Mouse (Mus musculus) adrenal gland, adult 8-10 months (tissue): ENCODE results near the gene Etv2. TPM values are rescaled to one million over a fixed set of nuclear protein-coding genes. Genes with fewer than 3 reads are reported as not detected.

ENCODE experiments used
- DNase-seq: peaks from one replicate; pipeline ENCODE4 v3.0.0; 2022
- total RNA-seq, 4 experiments: library from RNA; stranded (reverse); gene quantifications; 2 replicates each; pipeline ENCODE4 v1.2.4; 2022

The Etv2 gene
- total RNA-seq: not detected

DNA sequence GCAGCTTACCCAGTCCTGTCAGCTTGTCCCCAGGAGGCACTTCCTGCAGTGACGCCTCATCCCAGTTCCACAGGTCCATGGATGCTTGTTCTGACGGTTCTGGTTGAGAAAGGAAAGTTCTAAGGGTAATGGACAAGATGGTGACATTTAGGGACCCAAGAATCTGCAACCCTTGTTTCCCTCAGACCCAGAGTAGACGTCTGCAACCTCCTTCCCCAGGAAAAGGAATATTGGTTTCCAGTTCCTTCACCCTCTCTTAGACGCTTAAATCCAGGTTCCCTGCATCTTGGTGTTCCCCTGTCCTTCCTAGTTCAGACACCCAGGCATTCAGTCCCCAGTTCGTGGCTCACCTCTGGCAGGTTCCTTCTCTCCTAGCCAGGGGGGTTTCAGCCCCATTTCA lies at the start of gene Etv2:
TSS of gene Etv2 (minus strand) at position 101 of the 400 bp plus-strand sequence.
- DNase-seq: no peak

- DNase-seq: no peak
Measured at GRCm38 (mm10) chr7:30683425-30683824, 47.8 kb upstream of the Etv2 start.

- peak; percentile 33 for DNase-seq
Measured at GRCm38 (mm10) chr7:30681897-30682296, 46.2 kb upstream of the Etv2 start.

DNA sequence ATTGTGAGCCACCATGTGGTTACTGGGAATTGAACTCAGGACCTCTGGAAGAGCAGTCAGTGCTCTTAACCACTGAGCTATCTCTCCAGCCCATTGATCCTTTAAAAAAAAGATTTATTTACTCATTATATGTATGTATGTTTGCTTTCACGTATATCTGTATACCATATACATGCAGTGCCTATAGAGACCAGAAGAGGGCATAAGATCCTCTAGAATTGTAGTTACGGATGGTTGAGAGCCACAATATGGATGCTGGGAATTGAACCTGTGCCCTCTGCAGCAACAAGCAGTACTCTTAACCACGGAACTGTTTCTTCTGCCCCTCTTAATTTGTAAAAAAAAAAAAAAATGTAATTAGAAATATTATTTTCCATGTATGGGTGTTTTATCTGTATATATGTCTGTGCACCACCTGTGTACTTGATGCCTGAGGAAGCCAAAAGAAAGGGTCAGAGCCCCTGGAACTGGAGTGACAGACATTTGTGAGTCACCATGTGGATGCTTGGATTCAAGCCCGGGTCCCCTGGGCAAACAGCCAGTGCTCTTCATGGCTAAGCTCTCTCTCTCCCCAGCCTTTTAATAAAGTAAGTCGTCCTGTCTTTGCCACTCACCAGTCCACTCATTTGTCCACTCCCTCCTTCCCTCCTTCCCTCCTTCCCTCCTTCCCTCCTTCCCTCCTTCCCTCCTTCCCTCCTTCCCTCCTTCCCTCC lies 42.8 kb upstream of the Etv2 start:
- peak; percentile 70 for DNase-seq

GRCm38 (mm10) chr7:30671480-30671879 lies 35.8 kb upstream of the Etv2 start, which contains the start of gene Pmis2:
Gene Pmis2, minus strand, starts transcription at chr7:30671605.
- no peak for DNase-seq

DNA sequence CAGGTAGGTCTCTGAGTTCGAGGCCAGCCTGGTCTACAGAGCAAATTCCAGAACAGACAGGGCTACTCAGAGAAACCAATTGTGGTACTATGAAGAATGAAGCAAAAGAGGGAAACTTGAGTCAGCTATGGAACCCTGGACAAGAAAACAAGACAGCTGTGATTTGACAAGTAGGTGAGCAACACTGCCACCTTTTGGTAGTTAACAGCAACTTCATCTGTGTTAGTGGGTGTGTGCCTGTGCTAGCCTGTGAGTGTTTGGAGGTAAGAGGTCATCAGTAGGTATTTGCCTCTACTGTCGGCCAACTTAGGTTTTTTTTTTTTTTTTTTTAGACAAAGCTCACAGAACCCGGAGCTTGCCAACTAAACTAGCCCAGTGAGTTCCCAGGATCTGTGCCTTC lies 33.6 kb upstream of the Etv2 start:
- DNase-seq: no peak

GRCm38 (mm10) chr7:30665321-30665720 lies 29.7 kb upstream of the Etv2 start:
- DNase-seq: no peak

- peak; percentile 85 for DNase-seq
Measured at GRCm38 (mm10) chr7:30664529-30665200, 29.0 kb upstream of the Etv2 start, which contains the start of gene Haus5. Gene Haus5, minus strand, starts transcription at chr7:30664994.

GRCm38 (mm10) chr7:30649591-30650540 lies 14.2 kb upstream of the Etv2 start, which contains the start of gene Rbm42:
Gene Rbm42, minus strand, starts transcription at chr7:30650317.
- peak; percentile 99 for DNase-seq

- DNase-seq: no peak
Measured at GRCm38 (mm10) chr7:30639083-30639482, 3.4 kb upstream of the Etv2 start.

DNA sequence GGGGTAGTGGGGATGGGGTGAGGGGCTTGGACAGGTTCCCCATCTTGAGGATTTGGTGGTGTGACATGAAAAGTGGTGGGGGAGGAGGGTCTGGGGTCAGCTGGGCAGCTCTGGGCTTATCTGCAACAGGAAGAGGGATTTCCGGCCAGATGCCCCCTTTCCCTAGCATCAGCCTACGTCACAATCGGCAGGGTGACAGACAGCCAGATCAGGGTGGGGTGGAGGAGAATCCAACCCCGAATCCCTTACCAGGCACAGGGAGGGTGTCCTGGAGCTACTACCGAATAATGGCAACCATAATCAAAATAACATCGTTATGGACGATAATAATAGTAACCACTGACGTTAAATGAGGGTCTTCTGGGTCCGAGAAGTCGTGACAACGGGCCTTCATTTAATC lies 743 bp upstream of the Etv2 start:
- no peak for DNase-seq

GRCm38 (mm10) chr7:30634621-30635020 lies 1.0 kb downstream of the Etv2 start:
- no peak for DNase-seq

GRCm38 (mm10) chr7:30633762-30634412 lies 1.8 kb downstream of the Etv2 start:
- no peak for DNase-seq

DNA sequence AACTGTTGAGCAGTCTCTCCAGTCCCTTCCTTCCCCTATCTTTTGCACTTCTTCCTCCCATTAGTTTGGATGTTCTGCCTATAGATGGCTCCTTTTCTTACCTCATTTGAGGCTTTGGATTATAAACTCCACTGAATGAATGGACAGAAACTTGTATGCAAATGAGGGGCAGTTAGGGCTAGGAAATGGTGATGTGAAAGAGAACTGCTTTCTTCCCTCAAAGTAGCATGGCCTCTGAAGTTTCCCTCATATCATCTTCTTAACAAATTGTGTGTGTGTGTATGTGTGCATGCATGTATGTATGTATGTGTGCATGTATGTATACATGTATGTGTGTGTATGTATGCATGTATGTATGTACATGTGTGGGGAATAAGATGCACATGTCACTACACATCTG lies 6.6 kb downstream of the Etv2 start:
- no peak for DNase-seq

GRCm38 (mm10) chr7:30626647-30627046 lies 9.0 kb downstream of the Etv2 start:
- DNase-seq: no peak

GRCm38 (mm10) chr7:30625530-30626384 lies 9.9 kb downstream of the Etv2 start, which contains the start of gene Cox6b1:
Gene Cox6b1, minus strand, starts transcription at chr7:30626151.
- peak; percentile 83 for DNase-seq

DNA sequence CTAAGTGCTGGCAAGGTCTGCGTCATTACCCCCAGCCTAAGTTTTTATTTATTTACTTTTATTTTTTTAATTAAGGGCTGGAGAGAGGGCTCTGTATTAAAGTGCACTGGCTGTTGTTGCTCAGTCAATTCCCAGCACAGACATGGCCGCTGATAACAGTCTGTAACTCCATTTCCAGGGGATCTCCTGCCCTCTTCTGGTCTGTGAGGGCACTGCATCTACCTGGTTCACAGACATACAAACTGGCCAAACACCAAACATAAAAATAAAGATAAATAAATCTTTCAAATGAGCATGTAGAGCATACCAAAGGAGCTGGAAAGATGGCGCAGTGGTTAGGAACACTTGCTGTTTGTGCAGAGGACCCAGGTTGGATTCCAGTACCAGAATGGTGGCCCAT lies 16.4 kb downstream of the Etv2 start:
- no peak for DNase-seq

DNA sequence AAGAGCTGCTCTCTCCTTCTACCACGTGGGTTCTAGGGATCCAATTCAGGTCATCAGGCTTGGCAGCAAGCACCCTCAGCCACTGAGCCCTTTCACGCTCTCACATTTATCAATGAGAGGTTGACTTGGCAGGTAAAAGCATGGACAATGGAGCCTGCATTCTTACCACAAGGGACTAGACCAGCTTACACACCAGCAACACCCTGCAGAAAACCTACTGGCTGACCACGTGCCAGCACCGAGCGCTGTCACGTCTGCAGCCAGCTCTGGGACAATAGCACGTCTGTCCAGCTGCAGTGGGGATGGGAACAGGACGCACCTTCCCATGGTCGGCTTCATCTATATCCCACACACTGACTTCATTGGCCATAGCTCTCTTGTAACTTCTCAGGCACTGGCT lies 17.0 kb downstream of the Etv2 start:
- DNase-seq: no peak

- DNase-seq: peak; percentile 68
Measured at GRCm38 (mm10) chr7:30615049-30615760, 20.4 kb downstream of the Etv2 start.

DNA sequence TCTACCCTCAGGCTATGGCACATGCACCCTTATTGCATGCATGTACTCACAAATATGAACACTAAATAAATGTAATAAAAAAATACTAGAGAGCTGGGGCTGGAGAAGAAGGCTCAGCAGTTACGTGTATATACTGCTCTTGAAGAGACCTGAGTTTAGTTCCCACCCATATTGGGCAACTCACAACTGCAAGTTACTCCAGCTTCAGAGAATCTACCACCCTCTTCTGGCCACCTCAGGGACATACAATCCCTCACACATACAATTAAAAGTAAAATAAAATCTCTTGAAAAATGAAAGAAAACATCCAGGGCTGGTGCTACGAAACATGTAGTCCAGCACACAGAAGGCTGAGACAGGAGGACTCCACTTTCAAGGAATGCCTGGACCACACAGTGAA lies 21.2 kb downstream of the Etv2 start:
- DNase-seq: no peak
